Mouse (Mus musculus) lung, embryonic 16.5 days (tissue): ENCODE measurements around the gene Cib1. TPM values are rescaled to one million over a fixed set of nuclear protein-coding genes. Genes with fewer than 3 reads are reported as not detected.

Experiments used
- ATAC-seq: fragments of 200-750 bp; cut with Nextera tagmentation; 2 replicates; pipeline ENCODE4 v1.8.0; 2017; ENCODE audit warnings: low read depth, mild to moderate bottlenecking, moderate library complexity
- H3K27ac ChIP-seq: fragments of 300-500 bp; sonication (generic); 2 replicates; pipeline ENCODE4 v1.5.1; 2014; ENCODE audit warnings: mild to moderate bottlenecking, control low read depth, low read length
- H3K27me3 ChIP-seq: fragments of 300-500 bp; sonication (generic); 2 replicates; pipeline ENCODE4 v1.6.1; 2014; ENCODE audit warnings: low read depth, low read length, mixed read lengths; ENCODE audit not compliant: control insufficient read depth, insufficient read depth
- H3K36me3 ChIP-seq: fragments of 300-500 bp; sonication (generic); 2 replicates; pipeline ENCODE4 v1.6.1; 2014; ENCODE audit warnings: low read length; ENCODE audit not compliant: control insufficient read depth, insufficient read depth
- H3K4me1 ChIP-seq: fragments of 300-500 bp; sonication (generic); replicated peaks from 2 replicates; pipeline ENCODE4 v1.6.1; 2014; ENCODE audit warnings: low read length, mixed read lengths; ENCODE audit not compliant: control insufficient read depth, insufficient read depth
- H3K4me2 ChIP-seq: fragments of 300-500 bp; sonication (generic); 2 replicates; pipeline ENCODE4 v1.6.1; 2014; ENCODE audit warnings: low read depth, low read length, control low read depth
- H3K4me3 ChIP-seq: fragments of 300-500 bp; sonication (generic); 2 replicates; pipeline ENCODE4 v1.5.1; 2014; ENCODE audit warnings: mild to moderate bottlenecking, low read length, control low read depth
- H3K9ac ChIP-seq: fragments of 300-500 bp; sonication (generic); 2 replicates; pipeline ENCODE4 v1.6.1; 2014; ENCODE audit warnings: low read length, control low read depth
- H3K9me3 ChIP-seq: fragments of 300-500 bp; sonication (generic); 2 replicates; pipeline ENCODE4 v1.6.1; 2016; ENCODE audit warnings: low read length; ENCODE audit not compliant: control insufficient read depth
- WGBS: fragments of 180-500 bp; shearing (Covaris S2); extraction: QIAGEN DNeasy Blood & Tissue Kit; methylation state at CpG from one replicate; pipeline ENCODE4 v1.1.7; 2014; 5-methylcytosine and 5-hydroxymethylcytosine counted together
- polyA plus RNA-seq: library from polyadenylated mRNA; unstranded; fragments of >200 nt; fragmentation: Nextera tagmentation; extraction: Ambion mirVana; gene quantifications from 2 replicates; pipeline ENCODE4 v1.2.1, GENCODE M21; 2015

The Cib1 gene
- polyA plus RNA-seq, result 88.4 and 96.0 TPM in 2 replicates

DNA sequence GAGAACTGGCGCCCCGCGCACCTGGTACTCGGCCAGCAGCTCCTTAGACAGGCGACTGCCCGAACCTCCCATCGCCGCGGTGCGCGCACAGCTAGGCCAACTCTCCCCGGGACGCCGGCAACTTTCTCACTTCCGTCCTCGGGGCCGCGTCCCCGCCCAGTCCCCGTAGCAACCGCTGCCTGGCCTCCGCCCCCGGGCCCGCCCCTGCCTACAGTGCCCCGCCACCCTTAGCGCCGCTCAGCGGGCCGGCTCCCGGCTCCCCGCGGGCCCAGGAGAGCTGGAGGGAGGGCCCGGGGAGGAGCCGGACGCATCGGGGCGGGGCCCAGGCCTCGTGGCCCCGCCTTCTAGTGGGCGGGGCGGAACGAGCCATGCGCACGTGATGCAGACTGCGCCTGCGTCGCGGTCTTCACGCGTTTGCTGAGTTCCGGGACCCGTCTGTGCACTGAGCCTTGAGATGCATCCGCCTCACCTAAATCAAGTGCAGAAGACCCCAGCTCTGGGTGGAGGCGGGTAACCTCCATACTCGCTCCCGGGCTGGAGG lies at the start of gene Cib1, which contains the start of gene Gdpgp1:
Cib1 (minus strand) TSS at position 325 of the 541 bp plus-strand sequence.
Gdpgp1 (plus strand) TSS at position 377 of the 541 bp plus-strand sequence.
- H3K4me1 ChIP-seq, result peaks cover 20% of the 10 kb centered on the region
- H3K36me3 ChIP-seq, result peaks cover 3% of the 10 kb centered on the region
- no peaks in the 10 kb centered on the region for H3K9me3 ChIP-seq
- H3K4me3 ChIP-seq, result peak within 1 kb of the TSS; percentile 83
- peak within 1 kb of the TSS; percentile 95 for H3K4me2 ChIP-seq
- H3K9ac ChIP-seq, result peak within 1 kb of the TSS; percentile 70
- ATAC-seq, result peak; percentile 100
- 1% methylated on average over 52 of the region's 56 CpGs for WGBS
- peak within 1 kb of the TSS; percentile 75 for H3K27ac ChIP-seq
- H3K27me3 ChIP-seq, result no peaks in the 10 kb centered on the region

DNA sequence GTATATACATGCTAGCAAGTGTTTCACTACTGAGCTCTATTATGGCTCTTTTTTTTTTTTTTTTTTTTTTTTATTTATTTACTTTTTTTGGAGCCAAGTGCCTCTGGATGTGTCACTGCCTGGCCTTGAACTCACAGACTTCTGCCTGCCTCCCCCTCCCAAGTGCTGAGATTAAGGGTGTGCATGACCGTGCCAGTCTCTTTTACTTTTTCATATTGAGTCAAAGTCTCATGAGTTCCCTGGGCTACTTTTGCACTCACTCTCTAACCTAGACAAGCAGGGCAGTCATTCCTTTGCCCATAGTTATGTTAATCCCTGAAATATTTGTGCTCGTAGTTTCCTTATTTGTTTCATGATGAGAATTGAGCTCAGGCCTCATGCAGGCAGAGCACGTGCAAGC lies 49.0 kb upstream of the Cib1 start:
- Histone ChIP-seq H3K27me3 (no peaks in the 10 kb centered on the region), H3K9me3 (no peaks in the 10 kb centered on the region), H3K4me2 (no peak overlapping the region), H3K27ac (no peak overlapping the region), H3K4me3 (no peak overlapping the region), H3K36me3 (peaks cover 17% of the 10 kb centered on the region), H3K9ac (no peak overlapping the region), H3K4me1 (no peaks in the 10 kb centered on the region)
- 82% methylated on average over 3 of the region's 3 CpGs for WGBS
- no peak for ATAC-seq

DNA sequence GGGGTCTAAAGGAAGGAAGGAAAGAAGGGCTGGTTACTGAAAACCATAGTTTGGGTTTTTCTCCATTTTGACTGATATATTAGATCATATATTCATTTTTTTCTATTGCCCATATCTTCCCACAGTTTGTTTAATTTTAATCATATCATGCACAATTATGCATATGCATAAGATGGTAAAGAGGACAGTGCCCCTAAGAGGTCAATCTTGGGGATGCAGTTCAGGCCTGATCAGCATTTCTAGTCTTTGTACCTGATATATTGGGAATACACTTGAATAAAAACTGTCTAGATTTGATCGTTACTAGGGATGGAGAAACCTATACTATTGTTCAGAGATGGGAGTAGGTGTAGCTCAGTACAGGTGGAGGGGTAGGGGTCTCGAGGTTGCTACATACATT lies 48.4 kb upstream of the Cib1 start:
- WGBS, result 79% methylated on average over 2 of the region's 2 CpGs
- H3K9ac ChIP-seq, result no peak overlapping the region
- no peak overlapping the region for H3K4me2 ChIP-seq

DNA sequence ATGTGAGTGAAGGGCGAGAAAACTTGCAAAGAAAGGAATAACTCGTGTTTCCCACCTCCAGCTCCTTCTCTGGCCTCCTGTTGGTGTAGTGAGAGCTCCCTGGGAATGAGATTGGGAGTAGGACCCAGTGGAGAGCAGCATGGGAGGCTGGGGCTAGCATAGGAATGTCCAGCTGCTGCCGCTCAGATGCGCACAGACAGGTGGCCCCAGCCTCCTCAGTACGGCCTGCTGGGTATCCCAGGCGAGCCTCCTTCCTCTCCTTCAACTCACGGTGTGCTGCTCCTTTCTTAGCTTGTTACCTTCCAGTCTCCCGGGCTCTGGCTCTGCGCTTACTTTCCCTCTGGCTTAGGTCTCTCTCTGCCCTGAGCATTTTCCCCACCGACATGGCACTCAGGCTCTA lies 47.4 kb upstream of the Cib1 start:
- no peak overlapping the region for H3K9ac ChIP-seq
- H3K36me3 ChIP-seq, result peaks cover 21% of the 10 kb centered on the region
- WGBS, result 80% methylated on average over 10 of the region's 10 CpGs
- H3K4me3 ChIP-seq, result no peak overlapping the region
- no peak overlapping the region for H3K4me2 ChIP-seq
- no peak overlapping the region for H3K27ac ChIP-seq
- H3K27me3 ChIP-seq, result no peaks in the 10 kb centered on the region
- H3K4me1 ChIP-seq, result no peaks in the 10 kb centered on the region
- ATAC-seq, result no peak
- peaks cover 2% of the 10 kb centered on the region for H3K9me3 ChIP-seq

More for the DNA sequence above, 48.4 kb upstream of the Cib1 start:
- Histone ChIP-seq H3K4me1 (no peaks in the 10 kb centered on the region), H3K27me3 (no peaks in the 10 kb centered on the region), H3K36me3 (peaks cover 23% of the 10 kb centered on the region), H3K4me3 (no peak overlapping the region), H3K27ac (no peak overlapping the region), H3K9me3 (no peaks in the 10 kb centered on the region)
- no peak for ATAC-seq

DNA sequence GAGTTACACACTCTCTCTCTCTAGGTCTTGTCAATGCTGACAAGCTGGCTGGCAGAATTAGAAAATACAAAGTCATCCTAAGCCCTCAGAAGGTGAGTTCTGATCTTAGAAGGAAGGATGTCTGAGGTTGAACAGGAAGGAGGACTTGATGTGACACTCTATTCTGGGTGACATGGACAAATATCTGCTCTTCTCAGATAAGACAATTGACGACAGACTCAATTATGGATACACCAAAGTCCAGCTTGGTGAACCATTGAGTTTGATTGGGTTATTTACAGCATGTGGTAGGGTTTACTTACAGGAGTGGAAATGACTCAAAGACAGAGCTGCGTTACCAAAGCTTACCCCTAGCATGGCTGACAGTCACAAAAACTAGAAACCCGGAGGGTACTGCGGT lies 43.8 kb upstream of the Cib1 start:
- no peak overlapping the region for H3K27ac ChIP-seq
- H3K9ac ChIP-seq, result no peak overlapping the region
- no peak overlapping the region for H3K4me3 ChIP-seq
- peaks cover 10% of the 10 kb centered on the region for H3K9me3 ChIP-seq
- H3K36me3 ChIP-seq, result peaks cover 29% of the 10 kb centered on the region
- no peaks in the 10 kb centered on the region for H3K27me3 ChIP-seq
- WGBS, result 94% methylated on average over 4 of the region's 4 CpGs
- ATAC-seq, result no peak
- no peaks in the 10 kb centered on the region for H3K4me1 ChIP-seq
- H3K4me2 ChIP-seq, result no peak overlapping the region

DNA sequence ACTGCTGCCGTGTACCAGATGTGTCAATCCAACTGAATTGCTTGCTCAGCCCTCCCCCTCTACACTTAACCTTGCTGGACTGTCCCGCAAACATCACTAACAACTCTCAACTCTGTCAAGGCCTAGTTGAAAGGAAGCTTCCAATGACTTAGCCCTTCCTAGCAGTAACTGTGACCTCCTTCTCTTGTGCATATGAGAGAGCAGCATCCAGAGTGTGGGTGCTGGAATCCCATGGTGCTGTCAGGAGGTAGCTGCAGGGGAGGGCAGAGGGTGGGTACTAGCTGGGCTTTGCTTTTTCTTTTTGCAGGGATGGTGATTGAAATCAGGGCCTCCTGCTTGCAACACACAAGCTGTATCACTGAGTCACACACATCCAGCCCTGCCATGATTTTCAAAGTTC lies 40.8 kb upstream of the Cib1 start:
- Histone ChIP-seq H3K4me1 (peaks cover 15% of the 10 kb centered on the region), H3K27ac (no peak overlapping the region), H3K9me3 (peaks cover 10% of the 10 kb centered on the region), H3K9ac (no peak overlapping the region), H3K27me3 (no peaks in the 10 kb centered on the region), H3K36me3 (peaks cover 29% of the 10 kb centered on the region), H3K4me3 (no peak overlapping the region), H3K4me2 (no peak overlapping the region)
- 92% methylated on average over 2 of the region's 2 CpGs for WGBS
- no peak for ATAC-seq

DNA sequence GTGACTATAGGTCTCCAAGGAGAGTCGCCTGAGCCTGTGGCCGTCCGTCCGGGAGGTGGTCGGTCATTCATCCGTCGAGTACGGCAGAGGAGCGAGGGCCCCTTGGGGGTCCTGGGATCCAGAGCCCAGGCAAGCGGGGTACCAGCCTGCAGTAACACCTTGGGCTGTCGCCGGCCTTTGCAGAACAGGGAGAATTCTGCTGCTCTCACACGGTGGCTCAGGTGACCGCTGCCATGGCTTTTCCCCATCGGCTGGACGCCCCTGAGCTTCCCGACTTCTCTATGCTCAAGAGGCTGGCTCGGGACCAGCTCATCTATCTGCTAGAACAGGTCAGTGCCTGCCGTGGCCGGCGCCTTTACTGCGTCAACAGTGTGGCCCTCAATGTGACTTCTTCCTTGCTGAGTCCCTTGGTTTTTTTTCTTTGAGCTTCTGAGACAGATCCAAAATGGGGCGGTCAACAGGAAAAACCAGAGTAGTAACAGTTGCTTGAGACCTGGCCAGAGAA lies 37.2 kb upstream of the Cib1 start:
- peaks cover 5% of the 10 kb centered on the region for H3K9me3 ChIP-seq
- 1% methylated on average over 23 of the region's 23 CpGs for WGBS

DNA sequence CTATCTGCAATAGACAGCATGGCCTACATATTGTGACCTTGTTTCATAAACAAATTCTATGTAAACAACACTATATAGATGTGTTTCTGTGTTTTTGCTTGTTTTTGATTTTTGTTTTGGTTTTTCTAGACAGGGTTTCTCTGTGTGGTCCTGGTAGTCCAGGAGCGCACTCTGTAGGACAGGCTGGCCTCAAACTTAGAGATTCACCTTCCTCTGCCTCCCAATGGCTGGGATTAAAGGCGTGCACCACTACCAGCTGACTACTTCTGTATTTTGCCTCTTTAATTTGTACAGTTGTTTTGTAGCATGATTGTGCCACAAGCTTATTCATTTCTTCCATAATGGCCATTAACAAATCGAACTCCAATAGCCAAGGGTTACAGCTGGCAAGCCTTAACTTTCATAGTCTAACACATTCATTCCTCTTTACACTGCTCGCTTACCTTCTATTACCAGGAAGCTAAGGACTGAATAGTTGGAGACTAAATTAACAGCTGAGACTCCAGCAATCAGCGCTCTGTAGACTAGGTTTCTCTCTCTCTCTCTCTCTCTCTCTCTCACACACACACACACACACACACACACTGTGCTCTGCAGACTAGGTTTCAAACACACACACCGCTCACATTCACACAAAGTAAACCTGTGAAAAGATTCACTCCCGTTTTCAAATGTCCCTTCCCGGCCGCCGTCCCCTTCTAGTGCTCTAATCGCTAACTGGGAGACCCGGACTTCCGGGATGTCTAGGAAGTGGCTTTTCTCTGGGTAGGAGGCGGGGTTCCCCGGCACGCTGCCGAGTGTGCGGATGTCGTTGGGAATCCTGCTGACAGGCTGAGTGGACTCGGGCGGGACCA lies 36.5 kb upstream of the Cib1 start, which contains the start of gene Vps33b:
Vps33b (plus strand) TSS at position 753 of the 854 bp plus-strand sequence.
- 4% methylated on average over 21 of the region's 21 CpGs for WGBS
- Histone ChIP-seq H3K36me3 (peaks cover 29% of the 10 kb centered on the region), H3K9me3 (no peaks in the 10 kb centered on the region), H3K27ac (peak within 1 kb of the TSS; percentile 32), H3K4me1 (peaks cover 16% of the 10 kb centered on the region), H3K9ac (peak within 1 kb of the TSS; percentile 77), H3K27me3 (no peaks in the 10 kb centered on the region), H3K4me2 (peak within 1 kb of the TSS; percentile 93), H3K4me3 (peak within 1 kb of the TSS; percentile 76)
- peak; percentile 93 for ATAC-seq

More for the DNA sequence above, 37.2 kb upstream of the Cib1 start:
- Histone ChIP-seq H3K27ac (peak overlapping the region; percentile 32; the same call in 1 of the 2 replicates), H3K27me3 (no peaks in the 10 kb centered on the region), H3K36me3 (peaks cover 29% of the 10 kb centered on the region), H3K4me2 (peak overlapping the region; percentile 93), H3K4me3 (peak overlapping the region; percentile 76), H3K9ac (peak overlapping the region; percentile 77), H3K4me1 (peaks cover 16% of the 10 kb centered on the region)
- ATAC-seq, result peak; percentile 68

DNA sequence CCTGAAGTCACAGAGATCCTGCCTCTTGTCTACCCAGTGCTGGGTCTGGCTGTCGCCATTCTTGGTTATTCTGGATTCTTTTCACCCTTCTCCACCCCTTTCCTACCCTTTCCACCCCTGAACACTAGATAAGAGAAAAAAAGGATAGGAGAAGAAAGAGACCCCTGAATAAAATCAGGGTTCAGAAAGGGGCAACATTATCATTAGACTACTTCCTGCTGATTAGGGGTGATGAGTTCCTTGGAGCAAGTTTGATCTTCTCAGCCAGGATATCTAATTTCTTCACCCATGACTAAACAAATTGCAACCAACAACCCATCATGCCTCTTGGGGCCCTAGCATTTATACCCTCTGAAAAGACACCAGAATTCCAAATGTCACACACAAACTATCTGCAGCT lies 35.2 kb upstream of the Cib1 start:
- 61% methylated on average over 1 of the region's 1 CpGs for WGBS
- no peaks in the 10 kb centered on the region for H3K27me3 ChIP-seq
- no peaks in the 10 kb centered on the region for H3K9me3 ChIP-seq
- no peak overlapping the region for H3K9ac ChIP-seq
- H3K27ac ChIP-seq, result no peak overlapping the region
- H3K4me2 ChIP-seq, result no peak overlapping the region
- H3K4me1 ChIP-seq, result peaks cover 16% of the 10 kb centered on the region
- H3K4me3 ChIP-seq, result no peak overlapping the region
- ATAC-seq, result no peak
- H3K36me3 ChIP-seq, result peaks cover 27% of the 10 kb centered on the region
